7 mouse cellular contexts compared by ENCODE assay signal in genomic region chr10:44456757-44457595, GRCm38 (mm10).
DNase-seq lines count a peak whose midpoint lies in the region; ATAC-seq and TF ChIP-seq lines count a peak whose summit lies in the region.

No protein-coding gene starts in this region.

- H3K9me3 ChIP-seq in G1E (replicated peaks): no peaks in the 10 kb centered on the region

- H3K4me3 ChIP-seq in G1E (ENCODE audit: low read depth, low read length): peak overlapping the region; percentile 72
- peak overlapping the region; percentile 55 for H3K4me3 ChIP-seq in kidney, adult 2 months (ENCODE audit: insufficient read depth, low read depth, low read length)

- no peak for TF ChIP-seq POLR2A in kidney, adult 2 months (IDR thresholded peaks at IDR 0.05; ENCODE audit: low read depth, low read length)

- TF ChIP-seq CTCF in G1E (IDR thresholded peaks at IDR 0.05; ENCODE audit: low read depth, low read length): no peak
- no peak for TF ChIP-seq CTCF in kidney, adult 2 months (conservative IDR thresholded peaks at IDR 0.05; ENCODE audit: insufficient read depth, insufficient read length, low read depth, low read length)

- DNase-seq in G1E (ENCODE audit: low spot score): no peak
- peak; percentile 48 to 61 for DNase-seq in adrenal gland, postnatal 36 days
- peak; percentile 47 for DNase-seq in heart, adult 8-10 months (ENCODE audit: low spot score)
- DNase-seq in kidney, adult 2 months: peak; percentile 67
- peak; percentile 53 for DNase-seq in lung, postnatal 14 days
- peak; percentile 56 for DNase-seq in thymus, postnatal 14 days
- DNase-seq in T-cell, adult 2 months (ENCODE audit: low spot score): no peak

- peaks cover 19% of the 10 kb centered on the region for H3K4me1 ChIP-seq in G1E (ENCODE audit: insufficient read depth, low read depth, low read length)
- no peaks in the 10 kb centered on the region; the same call in 1 of the 2 replicates for H3K4me1 ChIP-seq in kidney, adult 2 months (ENCODE audit: control insufficient read depth, insufficient read depth, low read length)

- peaks cover 16% of the 10 kb centered on the region for H3K36me3 ChIP-seq in G1E (replicated peaks)
- no peaks in the 10 kb centered on the region for H3K36me3 ChIP-seq in kidney, adult 2 months (ENCODE audit: control insufficient read depth, insufficient read depth, low read length)

- 14% methylated on average over 31 of the region's 31 CpGs for WGBS in kidney, adult 2 months

- no peaks in the 10 kb centered on the region for H3K27me3 ChIP-seq in G1E (ENCODE audit: insufficient read depth, low read length)
- peaks cover 8% of the 10 kb centered on the region for H3K27me3 ChIP-seq in kidney, adult 2 months (replicated peaks; ENCODE audit: control insufficient read depth, insufficient read depth, low read length)

- ATAC-seq in G1E (ENCODE audit: extremely low read depth, insufficient number of reproducible peaks, low FRiP score, poor library complexity, severe bottlenecking): no peak

- peak overlapping the region; percentile 41 for H3K27ac ChIP-seq in kidney, adult 2 months (ENCODE audit: insufficient read depth, low read depth, low read length)

Comparison
In these comparisons a context has a peak if more than half of its experiments do, and no peak if none do; other contexts are left out.
1. DNase-seq: peak in adrenal gland, postnatal 36 days (2 of 2), heart, adult 8-10 months (single experiment), kidney, adult 2 months (single experiment), lung, postnatal 14 days (single experiment) and thymus, postnatal 14 days (single experiment); none in G1E (single experiment) and T-cell, adult 2 months (single experiment).